Mouse (Mus musculus): ENCODE data around the gene Fchsd2. TPM values are rescaled to one million over a fixed set of nuclear protein-coding genes. Genes with fewer than 3 reads are reported as not detected.
A peak's percentile ranks its signal among the peaks of the same experiment; 100 is the strongest.

Fchsd2 gene
- polyA plus RNA-seq, 1 experiment from 2014 or later: 42.0 TPM

GRCm38 (mm10) chr7:101231458-101231857, 138.8 kb downstream of the Fchsd2 start:
- peaks cover 3% of the 10 kb centered on the region for H3K4me1 ChIP-seq (ENCODE audit: control insufficient read depth, insufficient read depth, low read length)
- no peak for ATAC-seq
- H3K36me3 ChIP-seq (ENCODE audit: control insufficient read depth, insufficient read depth, low read length): no peaks in the 10 kb centered on the region
- no peak overlapping the region for H3K27ac ChIP-seq (ENCODE audit: low read length)
- H3K9me3 ChIP-seq (replicated peaks; ENCODE audit: control insufficient read depth, low read length, poor library complexity, severe bottlenecking): no peaks in the 10 kb centered on the region
- no peak overlapping the region for H3K4me2 ChIP-seq (ENCODE audit: low read length)
- no peak overlapping the region for H3K4me3 ChIP-seq (ENCODE audit: low read depth, low read length)
- H3K27me3 ChIP-seq (ENCODE audit: control insufficient read depth, insufficient read depth, low read depth, low read length): no peaks in the 10 kb centered on the region
- no peak overlapping the region for H3K9ac ChIP-seq (ENCODE audit: low read depth, low read length)
- WGBS: 34% methylated on average over 2 of the region's 2 CpGs

- 63% methylated on average over 3 of the region's 3 CpGs for WGBS
- Histone ChIP-seq H3K4me1 (ENCODE audit: control insufficient read depth, insufficient read depth, low read length) (peaks cover 7% of the 10 kb centered on the region), H3K9me3 (replicated peaks; ENCODE audit: control insufficient read depth, low read length, poor library complexity, severe bottlenecking) (no peaks in the 10 kb centered on the region)
Measured at GRCm38 (mm10) chr7:101232716-101233115, 140.1 kb downstream of the Fchsd2 start.

GRCm38 (mm10) chr7:101236712-101237473, 144.2 kb downstream of the Fchsd2 start:
- WGBS: 38% methylated on average over 8 of the region's 8 CpGs
- Histone ChIP-seq H3K36me3 (ENCODE audit: control insufficient read depth, insufficient read depth, low read length) (no peaks in the 10 kb centered on the region), H3K9me3 (replicated peaks; ENCODE audit: control insufficient read depth, low read length, poor library complexity, severe bottlenecking) (no peaks in the 10 kb centered on the region), H3K4me3 (ENCODE audit: low read depth, low read length) (no peak overlapping the region), H3K9ac (ENCODE audit: low read depth, low read length) (no peak overlapping the region), H3K27me3 (ENCODE audit: control insufficient read depth, insufficient read depth, low read depth, low read length) (no peaks in the 10 kb centered on the region), H3K27ac (ENCODE audit: low read length) (peak overlapping the region; percentile 55; the same call in 1 of the 2 replicates), H3K4me2 (ENCODE audit: low read length) (no peak overlapping the region), H3K4me1 (ENCODE audit: control insufficient read depth, insufficient read depth, low read length) (peaks cover 7% of the 10 kb centered on the region; the same call in 1 of the 2 replicates)
- peak; percentile 85 for ATAC-seq

More at GRCm38 (mm10) chr7:101232716-101233115, 140.1 kb downstream of the Fchsd2 start:
- no peak overlapping the region for H3K27ac ChIP-seq (ENCODE audit: low read length)
- no peak for ATAC-seq
- H3K4me3 ChIP-seq (ENCODE audit: low read depth, low read length): no peak overlapping the region
- no peak overlapping the region for H3K4me2 ChIP-seq (ENCODE audit: low read length)
- H3K36me3 ChIP-seq (ENCODE audit: control insufficient read depth, insufficient read depth, low read length): no peaks in the 10 kb centered on the region
- H3K9ac ChIP-seq (ENCODE audit: low read depth, low read length): no peak overlapping the region
- no peaks in the 10 kb centered on the region for H3K27me3 ChIP-seq (ENCODE audit: control insufficient read depth, insufficient read depth, low read depth, low read length)

- Histone ChIP-seq H3K27ac (ENCODE audit: low read length) (no peak overlapping the region), H3K4me1 (ENCODE audit: control insufficient read depth, insufficient read depth, low read length) (no peaks in the 10 kb centered on the region), H3K9me3 (replicated peaks; ENCODE audit: control insufficient read depth, low read length, poor library complexity, severe bottlenecking) (no peaks in the 10 kb centered on the region), H3K27me3 (ENCODE audit: control insufficient read depth, insufficient read depth, low read depth, low read length) (no peaks in the 10 kb centered on the region), H3K36me3 (ENCODE audit: control insufficient read depth, insufficient read depth, low read length) (peaks cover 12% of the 10 kb centered on the region), H3K9ac (ENCODE audit: low read depth, low read length) (no peak overlapping the region), H3K4me2 (ENCODE audit: low read length) (no peak overlapping the region), H3K4me3 (ENCODE audit: low read depth, low read length) (no peak overlapping the region)
- no peak for ATAC-seq
- WGBS: 93% methylated on average over 4 of the region's 4 CpGs
Measured at GRCm38 (mm10) chr7:101248760-101249159, 156.1 kb downstream of the Fchsd2 start.

- Histone ChIP-seq H3K4me2 (ENCODE audit: low read length) (no peak overlapping the region), H3K9ac (ENCODE audit: low read depth, low read length) (no peak overlapping the region), H3K9me3 (replicated peaks; ENCODE audit: control insufficient read depth, low read length, poor library complexity, severe bottlenecking) (no peaks in the 10 kb centered on the region), H3K27ac (ENCODE audit: low read length) (no peak overlapping the region), H3K4me3 (ENCODE audit: low read depth, low read length) (no peak overlapping the region), H3K27me3 (ENCODE audit: control insufficient read depth, insufficient read depth, low read depth, low read length) (no peaks in the 10 kb centered on the region), H3K36me3 (ENCODE audit: control insufficient read depth, insufficient read depth, low read length) (peaks cover 14% of the 10 kb centered on the region), H3K4me1 (ENCODE audit: control insufficient read depth, insufficient read depth, low read length) (no peaks in the 10 kb centered on the region)
- no peak for ATAC-seq
- 91% methylated on average over 2 of the region's 2 CpGs for WGBS
Measured at GRCm38 (mm10) chr7:101249173-101249572, 156.5 kb downstream of the Fchsd2 start.

GRCm38 (mm10) chr7:101253071-101253470, 160.4 kb downstream of the Fchsd2 start:
- peaks cover 17% of the 10 kb centered on the region for H3K36me3 ChIP-seq (ENCODE audit: control insufficient read depth, insufficient read depth, low read length)
- H3K4me1 ChIP-seq (ENCODE audit: control insufficient read depth, insufficient read depth, low read length): no peaks in the 10 kb centered on the region
- no peak overlapping the region for H3K4me2 ChIP-seq (ENCODE audit: low read length)
- WGBS: 69% methylated on average over 2 of the region's 2 CpGs
- no peaks in the 10 kb centered on the region for H3K9me3 ChIP-seq (replicated peaks; ENCODE audit: control insufficient read depth, low read length, poor library complexity, severe bottlenecking)
- ATAC-seq: no peak
- no peak overlapping the region for H3K27ac ChIP-seq (ENCODE audit: low read length)
- H3K9ac ChIP-seq (ENCODE audit: low read depth, low read length): no peak overlapping the region
- H3K27me3 ChIP-seq (ENCODE audit: control insufficient read depth, insufficient read depth, low read depth, low read length): no peaks in the 10 kb centered on the region
- no peak overlapping the region for H3K4me3 ChIP-seq (ENCODE audit: low read depth, low read length)

- H3K36me3 ChIP-seq (ENCODE audit: control insufficient read depth, insufficient read depth, low read length): peaks cover 24% of the 10 kb centered on the region
- no peaks in the 10 kb centered on the region for H3K27me3 ChIP-seq (ENCODE audit: control insufficient read depth, insufficient read depth, low read depth, low read length)
- H3K4me2 ChIP-seq (ENCODE audit: low read length): no peak overlapping the region
- no peak overlapping the region for H3K27ac ChIP-seq (ENCODE audit: low read length)
- H3K9ac ChIP-seq (ENCODE audit: low read depth, low read length): no peak overlapping the region
- H3K4me1 ChIP-seq (ENCODE audit: control insufficient read depth, insufficient read depth, low read length): no peaks in the 10 kb centered on the region
- no peak overlapping the region for H3K4me3 ChIP-seq (ENCODE audit: low read depth, low read length)
- ATAC-seq: no peak
- H3K9me3 ChIP-seq (replicated peaks; ENCODE audit: control insufficient read depth, low read length, poor library complexity, severe bottlenecking): no peaks in the 10 kb centered on the region
Measured at GRCm38 (mm10) chr7:101258482-101258881, 165.8 kb downstream of the Fchsd2 start.

GRCm38 (mm10) chr7:101261941-101262546, 169.4 kb downstream of the Fchsd2 start:
- ATAC-seq: no peak

GRCm38 (mm10) chr7:101263511-101263910, 170.8 kb downstream of the Fchsd2 start:
- Histone ChIP-seq H3K4me1 (ENCODE audit: control insufficient read depth, insufficient read depth, low read length) (no peaks in the 10 kb centered on the region), H3K36me3 (ENCODE audit: control insufficient read depth, insufficient read depth, low read length) (peaks cover 14% of the 10 kb centered on the region), H3K27me3 (ENCODE audit: control insufficient read depth, insufficient read depth, low read depth, low read length) (no peaks in the 10 kb centered on the region), H3K9ac (ENCODE audit: low read depth, low read length) (no peak overlapping the region), H3K9me3 (replicated peaks; ENCODE audit: control insufficient read depth, low read length, poor library complexity, severe bottlenecking) (no peaks in the 10 kb centered on the region), H3K4me3 (ENCODE audit: low read depth, low read length) (no peak overlapping the region), H3K27ac (ENCODE audit: low read length) (no peak overlapping the region), H3K4me2 (ENCODE audit: low read length) (no peak overlapping the region)
- no peak for ATAC-seq

More at GRCm38 (mm10) chr7:101261941-101262546, 169.4 kb downstream of the Fchsd2 start:
- Histone ChIP-seq H3K27me3 (ENCODE audit: control insufficient read depth, insufficient read depth, low read depth, low read length) (no peaks in the 10 kb centered on the region), H3K4me1 (ENCODE audit: control insufficient read depth, insufficient read depth, low read length) (no peaks in the 10 kb centered on the region), H3K4me2 (ENCODE audit: low read length) (no peak overlapping the region), H3K9me3 (replicated peaks; ENCODE audit: control insufficient read depth, low read length, poor library complexity, severe bottlenecking) (no peaks in the 10 kb centered on the region), H3K4me3 (ENCODE audit: low read depth, low read length) (no peak overlapping the region), H3K9ac (ENCODE audit: low read depth, low read length) (no peak overlapping the region), H3K36me3 (ENCODE audit: control insufficient read depth, insufficient read depth, low read length) (peaks cover 15% of the 10 kb centered on the region), H3K27ac (ENCODE audit: low read length) (no peak overlapping the region)
- 72% methylated on average over 4 of the region's 4 CpGs for WGBS
